8 mouse cellular contexts compared by ENCODE assay signal in the genomic region with DNA sequence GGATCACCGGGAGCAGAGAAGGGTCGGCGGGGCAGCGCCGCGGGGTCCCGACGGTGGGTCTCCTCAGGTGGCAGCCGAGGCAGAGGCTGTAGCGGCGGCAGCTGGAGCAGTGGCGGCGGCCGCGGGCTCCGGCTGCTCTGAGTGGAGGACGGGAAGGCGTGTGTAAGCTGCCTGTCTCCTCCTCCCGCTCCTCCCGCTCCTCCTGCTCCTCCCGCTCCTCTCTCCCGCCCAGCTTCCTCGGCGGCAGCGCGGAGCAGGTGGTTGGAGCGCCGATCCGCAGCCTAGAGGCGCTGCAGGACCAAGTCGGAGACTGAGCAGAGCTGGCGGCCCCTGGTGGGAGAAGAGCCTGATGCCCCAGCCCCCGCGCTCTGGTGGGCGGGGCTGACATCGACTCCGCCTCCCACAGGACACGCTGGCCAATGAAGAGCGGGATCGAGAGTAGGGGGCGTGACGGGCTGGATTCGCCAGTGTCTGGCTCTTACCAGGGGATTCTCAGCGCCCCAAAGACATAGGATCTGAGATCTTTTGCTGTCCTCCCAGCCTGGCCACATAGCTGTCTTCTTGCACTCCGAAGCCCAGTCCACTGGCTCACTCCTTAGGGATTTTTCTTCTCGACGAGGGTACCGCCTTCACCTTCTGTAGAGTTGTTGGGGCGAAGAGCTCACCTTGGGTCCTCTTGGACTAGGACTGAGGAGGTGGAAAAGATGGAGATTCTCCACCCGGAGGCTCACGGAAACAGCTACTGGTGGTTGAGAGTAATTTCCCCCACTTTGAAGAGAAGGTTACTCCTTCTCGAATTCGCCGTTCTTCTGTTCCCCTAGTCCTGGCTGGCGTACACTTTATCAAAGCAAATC. TPM values are rescaled to one million over a fixed set of nuclear protein-coding genes. Genes with fewer than 3 reads are reported as not detected.
A peak's percentile ranks its signal among the peaks of the same experiment; 100 is the strongest.
DNase-seq lines count a peak whose midpoint lies in the region; ATAC-seq lines count a peak whose summit lies in the region.

No protein-coding gene starts in this region.

- intact Hi-C loops in left cerebral cortex, postnatal 10 days (cut with DNase I): loop anchor here (2.0 to 10.0 kb wide), 3 partner anchors 422 to 1138 kb away; no protein-coding TSS in a partner anchor

- DNase-seq in adrenal gland, adult 2 months: peak; percentile 96
- peak; percentile 93 for DNase-seq in embryo, embryonic 11.5 days (ENCODE audit: low read depth, low spot score)
- peak; percentile 94 for DNase-seq in gastrocnemius, postnatal 25 days
- peak; percentile 96 for DNase-seq in intestine, embryonic 14.5 days (ENCODE audit: low spot score)
- DNase-seq in left cerebral cortex, postnatal 10 days (ENCODE audit: extremely low spot score in 1 of 2, low spot score in 2 of 2): peak; percentile 95 to 98
- DNase-seq in right cerebral cortex, postnatal 10 days (ENCODE audit: low spot score in 2 of 2): peak; percentile 99
- peak; percentile 98 for DNase-seq in urinary bladder, postnatal 14 days (ENCODE audit: low spot score)

- peak; percentile 97 for ATAC-seq in intestine, embryonic 14.5 days (replicated peaks; ENCODE audit: low FRiP score, low TSS enrichment, low read depth)
- peak; percentile 81 for ATAC-seq in megakaryocyte progenitor cell, adult 5-6 weeks (replicated peaks; ENCODE audit: poor library complexity)

- WGBS in intestine, embryonic 14.5 days: under 1% methylated on average over 50 of the region's 55 CpGs

- no peaks in the 10 kb centered on the region for H3K9me3 ChIP-seq in intestine, embryonic 14.5 days (ENCODE audit: control insufficient read depth, low read length)

- peak overlapping the region; percentile 68 for H3K4me3 ChIP-seq in intestine, embryonic 14.5 days (ENCODE audit: low read depth, low read length)

- peak overlapping the region; percentile 73 for H3K27ac ChIP-seq in intestine, embryonic 14.5 days (ENCODE audit: low read depth)

- H3K36me3 ChIP-seq in intestine, embryonic 14.5 days (ENCODE audit: control insufficient read depth, insufficient read depth, low read length): no peaks in the 10 kb centered on the region

- H3K4me1 ChIP-seq in intestine, embryonic 14.5 days (replicated peaks; ENCODE audit: control insufficient read depth, insufficient read depth, low read length): peaks cover 4% of the 10 kb centered on the region; the same call in 1 of the 2 replicates

- H3K4me2 ChIP-seq in intestine, embryonic 14.5 days (ENCODE audit: low read length): peak overlapping the region; percentile 94

- H3K27me3 ChIP-seq in intestine, embryonic 14.5 days (replicated peaks; ENCODE audit: control insufficient read depth, insufficient read depth, low read length): peaks cover 5% of the 10 kb centered on the region; the same call in 1 of the 2 replicates

- peak overlapping the region; percentile 48 for H3K9ac ChIP-seq in intestine, embryonic 14.5 days (ENCODE audit: low read length)

RNA-seq across cellular contexts. Expression of gene Alcam, which starts 0.8 kb away (rescaled TPM):
- 10 to 100 TPM; 44.1 to 61.6 TPM for total RNA-seq in adrenal gland, adult 2 months (2021)
- 4.7 and 6.2 TPM in 2 replicates for polyA plus RNA-seq in adrenal gland, adult 2 months (2012; rRNA removed)
- 1 to 10 TPM in 1 of 2 experiments, under 1 TPM in 1; 0.97 to 2.4 TPM for total RNA-seq in gastrocnemius, postnatal 25 days (2021)
- 43.9 and 47.0 TPM in 2 replicates for polyA plus RNA-seq in intestine, embryonic 14.5 days (2014; fragmentation: Nextera tagmentation; extraction: Ambion mirVana)
- 100 to 1,000 TPM; 154 to 161 TPM for total RNA-seq in left cerebral cortex, postnatal 10 days (2021)
- total RNA-seq in megakaryocyte progenitor cell, adult 5-6 weeks (2015): 26.3 and 28.2 TPM in 2 replicates
- 34.3 and 34.4 TPM in 2 replicates for total RNA-seq in megakaryocyte progenitor cell, adult 5-6 weeks (2017)

Comparison
In these comparisons a context has a peak if more than half of its experiments do, and no peak if none do; other contexts are left out.
1. Peak in every context shown above with its lines: DNase-seq, ATAC-seq, H3K4me3 ChIP-seq and H3K27ac ChIP-seq.
2. RNA of gene Alcam, which starts 0.8 kb away (total RNA-seq): 154 to 161 TPM in left cerebral cortex, postnatal 10 days, 44.1 to 61.6 TPM in adrenal gland, adult 2 months and 26.3 to 34.4 TPM in megakaryocyte progenitor cell, adult 5-6 weeks; 0.97 to 2.4 TPM in gastrocnemius, postnatal 25 days; every median in the first group is over 4 times any median in the second.